Mouse (Mus musculus) ES-Bruce4 (cell line): Measurements from ENCODE around the gene Med18.

Experiments
- CTCF ChIP-seq: IDR thresholded peaks from one replicate; pipeline ENCODE4 v1.8.1; 2011; ENCODE audit warnings: low read depth, low read length
- POLR2A ChIP-seq: IDR thresholded peaks from one replicate; pipeline ENCODE4 v1.8.1; 2011; ENCODE audit warnings: low read length; ENCODE audit not compliant: insufficient read depth

DNA sequence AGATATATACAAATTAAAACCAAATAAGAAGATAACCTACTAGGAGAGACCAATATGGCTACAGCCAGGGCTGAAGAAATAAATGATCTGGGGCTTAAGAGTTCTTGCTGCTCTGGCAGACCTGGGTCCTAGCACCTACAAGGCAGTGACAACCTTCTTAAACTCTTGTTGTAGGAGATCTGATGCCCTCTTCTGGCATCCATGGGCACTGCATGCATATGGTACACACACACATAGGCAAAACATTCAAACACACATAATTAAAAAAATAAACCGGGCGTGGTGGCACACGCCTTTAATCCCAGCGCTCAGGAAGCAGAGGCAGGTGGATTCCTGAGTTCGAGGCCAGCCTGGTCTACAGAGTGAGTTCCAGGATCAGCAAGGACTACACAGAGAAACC is 39.0 kb downstream of the Med18 start:
- TF ChIP-seq CTCF (peak; percentile 9), POLR2A (no peak)
